8 mouse cellular contexts compared by ENCODE assay signal in genomic region chr11:115381276-115381675, GRCm38 (mm10). TPM values are rescaled to one million over a fixed set of nuclear protein-coding genes. Genes with fewer than 3 reads are reported as not detected.
DNase-seq lines count a peak whose midpoint lies in the region; ATAC-seq and TF ChIP-seq lines count a peak whose summit lies in the region.

No protein-coding gene starts in this region.

- H3K27ac ChIP-seq in embryonic fibroblast, embryonic 13.5 days (ENCODE audit: insufficient read depth, low read length), result peak overlapping the region; percentile 20; the same call in 1 of the 2 replicates
- peak overlapping the region; percentile 64; the same call in 1 of the 2 replicates for H3K27ac ChIP-seq in intestine, postnatal 0 days (ENCODE audit: low read depth, low read length)
- no peak overlapping the region; the same call in 1 of the 2 replicates for H3K27ac ChIP-seq in neural tube, embryonic 14.5 days (ENCODE audit: low read depth, low read length)

- DNase-seq in lung, adult 2 months, result no peak
- DNase-seq in lung, postnatal 25 days (ENCODE audit: low spot score), result no peak
- DNase-seq in cerebellum, adult 18-20 months, result no peak
- DNase-seq in left cerebral cortex, postnatal 10 days (ENCODE audit: extremely low spot score in 1 of 2, low spot score in 2 of 2), result no peak
- DNase-seq in thymus, adult 18-20 months, result no peak

- peak overlapping the region; percentile 99 for H3K4me2 ChIP-seq in intestine, postnatal 0 days (replicated peaks; ENCODE audit: low read depth)
- peak overlapping the region; percentile 95 for H3K4me2 ChIP-seq in neural tube, embryonic 14.5 days (ENCODE audit: low read depth, low read length)

- no peak for TF ChIP-seq POLR2A in lung, adult 2 months (IDR thresholded peaks at IDR 0.05; ENCODE audit: borderline replicate concordance, extremely low read depth, low read depth, low read length)
- TF ChIP-seq POLR2A in embryonic fibroblast, embryonic 13.5 days (IDR thresholded peaks at IDR 0.05; ENCODE audit: low read depth, low read length), result no peak

- TF ChIP-seq CTCF in lung, adult 2 months (IDR thresholded peaks at IDR 0.05; ENCODE audit: insufficient read depth, low read length), result no peak
- TF ChIP-seq CTCF in embryonic fibroblast, embryonic 13.5 days (IDR thresholded peaks at IDR 0.05; ENCODE audit: borderline replicate concordance, insufficient read depth, low read length), result no peak
- TF ChIP-seq CTCF in intestine, postnatal 0 days (IDR thresholded peaks at IDR 0.05; ENCODE audit: low read depth), result no peak

- H3K9me3 ChIP-seq in intestine, postnatal 0 days (ENCODE audit: control insufficient read depth), result no peaks in the 10 kb centered on the region
- H3K9me3 ChIP-seq in neural tube, embryonic 14.5 days (ENCODE audit: control insufficient read depth, low read length), result no peaks in the 10 kb centered on the region

- peaks cover 6% of the 10 kb centered on the region for H3K4me1 ChIP-seq in lung, adult 2 months (ENCODE audit: control insufficient read depth, insufficient read depth, low read length)
- peaks cover 21% of the 10 kb centered on the region for H3K4me1 ChIP-seq in embryonic fibroblast, embryonic 13.5 days (ENCODE audit: control insufficient read depth, insufficient read depth, low read length)
- no peaks in the 10 kb centered on the region for H3K4me1 ChIP-seq in intestine, postnatal 0 days (replicated peaks; ENCODE audit: control insufficient read depth, insufficient read depth, low read length)
- H3K4me1 ChIP-seq in neural tube, embryonic 14.5 days (ENCODE audit: control insufficient read depth, insufficient read depth, low read length), result peaks cover 32% of the 10 kb centered on the region

- H3K4me3 ChIP-seq in lung, adult 2 months (replicated peaks; ENCODE audit: extremely low read depth, low read depth, low read length), result peak overlapping the region; percentile 33
- peak overlapping the region; percentile 23 for H3K4me3 ChIP-seq in embryonic fibroblast, embryonic 13.5 days (ENCODE audit: insufficient read depth, low read length)
- peak overlapping the region; percentile 79 for H3K4me3 ChIP-seq in intestine, postnatal 0 days (ENCODE audit: low read depth, low read length)
- peak overlapping the region; percentile 83; the same call in 1 of the 2 replicates for H3K4me3 ChIP-seq in neural tube, embryonic 14.5 days (ENCODE audit: low read depth, low read length)

- ATAC-seq in intestine, postnatal 0 days, result no peak
- no peak for ATAC-seq in neural tube, embryonic 14.5 days (ENCODE audit: low read depth)

- H3K27me3 ChIP-seq in intestine, postnatal 0 days (replicated peaks; ENCODE audit: control insufficient read depth, insufficient read depth, low read length), result 0 out of 2 replicates have a peak, but pooled peaks cover 7% of the 10 kb centered on the region
- no peaks in the 10 kb centered on the region; the same call in 1 of the 2 replicates for H3K27me3 ChIP-seq in neural tube, embryonic 14.5 days (ENCODE audit: control insufficient read depth, insufficient read depth, low read length)

- WGBS in lung, adult 2 months, result 17% methylated on average over 9 of the region's 9 CpGs
- 15% methylated on average over 9 of the region's 9 CpGs for WGBS in intestine, postnatal 0 days
- 19% methylated on average over 9 of the region's 9 CpGs for whole genome bisulfite sequencing in neural tube, embryonic 14.5 days

- no peak overlapping the region for H3K9ac ChIP-seq in intestine, postnatal 0 days (ENCODE audit: low read depth, low read length)
- no peak overlapping the region for H3K9ac ChIP-seq in neural tube, embryonic 14.5 days (replicated peaks; ENCODE audit: low read depth, low read length)

- intact Hi-C loops in left cerebral cortex, postnatal 10 days (cut with DNase I), result no loop called here

- H3K36me3 ChIP-seq in intestine, postnatal 0 days (ENCODE audit: control insufficient read depth, insufficient read depth), result no peaks in the 10 kb centered on the region
- H3K36me3 ChIP-seq in neural tube, embryonic 14.5 days (ENCODE audit: control insufficient read depth, insufficient read depth, low read length), result no peaks in the 10 kb centered on the region

RNA-seq across cellular contexts. Expression of gene Cdr2l, which starts 0.4 kb away (rescaled TPM):
- 29.1 and 33.8 TPM in 2 replicates for polyA plus RNA-seq in lung, adult 2 months (2012; rRNA removed)
- 24.2 and 29.5 TPM in 2 replicates for polyA plus RNA-seq in embryonic fibroblast, embryonic 13.5 days (2011; ENCODE audit: insufficient read length, low read depth, missing spikeins)
- polyA plus RNA-seq in intestine, postnatal 0 days (2015; fragmentation: Nextera tagmentation; extraction: Ambion mirVana), result 3.5 and 3.9 TPM in 2 replicates
- polyA plus RNA-seq in neural tube, embryonic 14.5 days (2014; fragmentation: Nextera tagmentation; extraction: Ambion mirVana), result 27.3 and 28.6 TPM in 2 replicates
- 10 to 100 TPM; 15.2 to 17.2 TPM for total RNA-seq in left cerebral cortex, postnatal 10 days (2021)

RNA-seq across cellular contexts. Expression of gene Hid1, which starts 13.7 kb away (rescaled TPM):
- polyA plus RNA-seq in lung, adult 2 months (2012; rRNA removed), result 43.3 and 45.0 TPM in 2 replicates
- polyA plus RNA-seq in embryonic fibroblast, embryonic 13.5 days (2011; ENCODE audit: insufficient read length, low read depth, missing spikeins), result 3.2 and 5.9 TPM in 2 replicates
- polyA plus RNA-seq in intestine, postnatal 0 days (2015; fragmentation: Nextera tagmentation; extraction: Ambion mirVana), result 10.8 and 12.1 TPM in 2 replicates
- 41.7 and 45.7 TPM in 2 replicates for polyA plus RNA-seq in neural tube, embryonic 14.5 days (2014; fragmentation: Nextera tagmentation; extraction: Ambion mirVana)
- 10 to 100 TPM; 77.5 to 81.7 TPM for total RNA-seq in left cerebral cortex, postnatal 10 days (2021)

RNA-seq across cellular contexts. Expression of gene Mrpl58, which starts 22.3 kb away (rescaled TPM):
- 52.3 and 80.8 TPM in 2 replicates for polyA plus RNA-seq in lung, adult 2 months (2012; rRNA removed)
- 35.3 and 46.6 TPM in 2 replicates for polyA plus RNA-seq in embryonic fibroblast, embryonic 13.5 days (2011; ENCODE audit: insufficient read length, low read depth, missing spikeins)
- polyA plus RNA-seq in intestine, postnatal 0 days (2015; fragmentation: Nextera tagmentation; extraction: Ambion mirVana), result 143 and 145 TPM in 2 replicates
- 207 and 211 TPM in 2 replicates for polyA plus RNA-seq in neural tube, embryonic 14.5 days (2014; fragmentation: Nextera tagmentation; extraction: Ambion mirVana)
- total RNA-seq in left cerebral cortex, postnatal 10 days (2021), result 10 to 100 TPM; 96.2 to 98.8 TPM

RNA-seq across cellular contexts. Expression of gene Atp5h, which starts 38.5 kb away (rescaled TPM):
- polyA plus RNA-seq in lung, adult 2 months (2012; rRNA removed), result 52.4 and 108 TPM in 2 replicates
- polyA plus RNA-seq in embryonic fibroblast, embryonic 13.5 days (2011; ENCODE audit: insufficient read length, low read depth, missing spikeins), result 334 and 405 TPM in 2 replicates
- 1,235 and 1,272 TPM in 2 replicates for polyA plus RNA-seq in intestine, postnatal 0 days (2015; fragmentation: Nextera tagmentation; extraction: Ambion mirVana)
- 928 and 1,005 TPM in 2 replicates for polyA plus RNA-seq in neural tube, embryonic 14.5 days (2014; fragmentation: Nextera tagmentation; extraction: Ambion mirVana)
- total RNA-seq in left cerebral cortex, postnatal 10 days (2021), result 100 to 1,000 TPM; 399 to 414 TPM

RNA-seq across cellular contexts. Expression of gene Kctd2, which starts 38.7 kb away (rescaled TPM):
- polyA plus RNA-seq in lung, adult 2 months (2012; rRNA removed), result 33.3 and 36.6 TPM in 2 replicates
- 15.9 and 18.2 TPM in 2 replicates for polyA plus RNA-seq in embryonic fibroblast, embryonic 13.5 days (2011; ENCODE audit: insufficient read length, low read depth, missing spikeins)
- 17.5 and 18.6 TPM in 2 replicates for polyA plus RNA-seq in intestine, postnatal 0 days (2015; fragmentation: Nextera tagmentation; extraction: Ambion mirVana)
- 28.8 and 33.7 TPM in 2 replicates for polyA plus RNA-seq in neural tube, embryonic 14.5 days (2014; fragmentation: Nextera tagmentation; extraction: Ambion mirVana)
- total RNA-seq in left cerebral cortex, postnatal 10 days (2021), result 10 to 100 TPM; 54.3 to 55.7 TPM

Comparison
In these comparisons a context has a peak if more than half of its experiments do, and no peak if none do; other contexts are left out.
1. H3K4me3 ChIP-seq: peak in every context shown above with its lines; median percentile 83 in neural tube, embryonic 14.5 days; 79 in intestine, postnatal 0 days; 33 in lung, adult 2 months; 23 in embryonic fibroblast, embryonic 13.5 days.